In genomic region chr6:139981061-139981460, GRCm38 (mm10) we compare ENCODE assay signal across 32 mouse cellular contexts. TPM values are rescaled to one million over a fixed set of nuclear protein-coding genes. Genes with fewer than 3 reads are reported as not detected.
DNase-seq lines count a peak whose midpoint lies in the region; TF ChIP-seq lines count a peak whose summit lies in the region.
"Had no signal": no experiment of that assay in that cellular context is flagged by ENCODE, and none has a peak within 500 bp of the region (broad histone marks: within the 10 kb centered on the region; RNA-seq: fewer than 3 reads in every experiment).

No protein-coding gene starts in this region.

- TF ChIP-seq POLR2A in kidney, adult 2 months (IDR thresholded peaks at IDR 0.05; ENCODE audit: low read depth, low read length), result no peak

- intact Hi-C loops in heart, postnatal 25 days (cut with DNase I), result no loop called here

- no peaks in the 10 kb centered on the region for H3K36me3 ChIP-seq in kidney, adult 2 months (ENCODE audit: control insufficient read depth, insufficient read depth, low read length)
- H3K36me3 ChIP-seq: forebrain, embryonic 10.5 days; hindbrain, embryonic 10.5 days; hindbrain, embryonic 13.5 days had no signal

- H3K4me1 ChIP-seq in kidney, adult 2 months (ENCODE audit: control insufficient read depth, insufficient read depth, low read length), result no peaks in the 10 kb centered on the region
- H3K4me1 ChIP-seq: forebrain, embryonic 13.5 days; hindbrain, embryonic 13.5 days had no signal

- H3K4me3 ChIP-seq in kidney, adult 2 months (ENCODE audit: insufficient read depth, low read depth, low read length), result no peak overlapping the region
- H3K4me3 ChIP-seq: forebrain, embryonic 10.5 days; forebrain, embryonic 13.5 days; hindbrain, embryonic 10.5 days; hindbrain, embryonic 13.5 days had no signal

- no peaks in the 10 kb centered on the region for H3K27me3 ChIP-seq in kidney, adult 2 months (replicated peaks; ENCODE audit: control insufficient read depth, insufficient read depth, low read length)
- H3K27me3 ChIP-seq: forebrain, embryonic 13.5 days; hindbrain, embryonic 13.5 days had no signal

- no peak for TF ChIP-seq CTCF in kidney, adult 2 months (conservative IDR thresholded peaks at IDR 0.05; ENCODE audit: insufficient read depth, insufficient read length, low read depth, low read length)

- H3K27ac ChIP-seq in kidney, adult 2 months (ENCODE audit: insufficient read depth, low read depth, low read length), result no peak overlapping the region
- H3K27ac ChIP-seq: forebrain, embryonic 10.5 days; forebrain, embryonic 13.5 days; hindbrain, embryonic 10.5 days; hindbrain, embryonic 13.5 days had no signal

- DNase-seq in heart, adult 11 months, result peak; percentile 33
- no peak for DNase-seq in heart, postnatal 25 days (ENCODE audit: low spot score)
- DNase-seq in kidney, adult 2 months, result peak; percentile 54
- DNase-seq in kidney, postnatal 14 days, result no peak
- DNase-seq in kidney, postnatal 36 days, result peak; percentile 9 to 19
- no peak for DNase-seq in kidney, postnatal 25 days
- DNase-seq in cerebellum, postnatal 4 days (ENCODE audit: low spot score in 2 of 2), result no peak
- DNase-seq: adrenal gland, adult 8-10 months; adrenal gland, postnatal 25 days; cerebellum, adult 11-12 months; cerebellum, adult 8-10 months; cerebellum, postnatal 10 days; cerebellum, postnatal 36 days; gastrocnemius, postnatal 10 days; gastrocnemius, postnatal 36 days; heart, postnatal 36 days had no signal

RNA-seq across cellular contexts. Expression of gene Capza3, which starts 60.0 kb away (rescaled TPM):
- not detected for total RNA-seq in heart, postnatal 25 days (2021)
- 0.07 TPM in 1 of 2 replicates, not detected in the other for polyA plus RNA-seq in kidney, adult 2 months (2012; rRNA removed)
- total RNA-seq: adrenal gland, adult 8-10 months; adrenal gland, postnatal 25 days; ES-E14; gastrocnemius, adult 18-20 months; gastrocnemius, postnatal 10 days; gastrocnemius, postnatal 36 days; granulocyte monocyte progenitor cell, adult 5-6 weeks; heart, adult 8-10 months; heart, postnatal 36 days had no signal
- polyA plus RNA-seq: activated CD4-positive, CD25-positive, alpha-beta regulatory T cell, adult 4 months; brain, embryonic 14.5 days; embryonic facial prominence, embryonic 11.5 days; embryonic facial prominence, embryonic 14.5 days; forebrain, embryonic 10.5 days; forebrain, embryonic 13.5 days; forebrain, embryonic 16.5 days; heart, embryonic 11.5 days; heart, embryonic 14.5 days; heart, postnatal 0 days; hindbrain, embryonic 10.5 days; hindbrain, embryonic 13.5 days had no signal

Comparison
In these comparisons a context has a peak if more than half of its experiments do, and no peak if none do; other contexts are left out.
1. DNase-seq: peak in heart, adult 11 months (single experiment), kidney, adult 2 months (single experiment) and kidney, postnatal 36 days (2 of 2); none in heart, postnatal 25 days (single experiment), kidney, postnatal 14 days (single experiment), kidney, postnatal 25 days (0 of 2) and cerebellum, postnatal 4 days (0 of 2).